Mouse (Mus musculus) olfactory bulb, adult 2 months (tissue): Measurements from ENCODE around the gene Wdr81.

ENCODE experiments used
- CTCF ChIP-seq: fragments of 200-500 bp; IDR thresholded peaks from 2 replicates; pipeline ENCODE4 v1.5.1; 2012; ENCODE audit warnings: low read depth, mild to moderate bottlenecking, low read length, moderate library complexity; ENCODE audit not compliant: insufficient read depth
- POLR2A ChIP-seq: fragments of 200-500 bp; IDR thresholded peaks from 2 replicates; pipeline ENCODE4 v1.6.1; 2012; ENCODE audit warnings: mild to moderate bottlenecking, low read depth, low read length, moderate library complexity; ENCODE audit not compliant: insufficient read depth

DNA sequence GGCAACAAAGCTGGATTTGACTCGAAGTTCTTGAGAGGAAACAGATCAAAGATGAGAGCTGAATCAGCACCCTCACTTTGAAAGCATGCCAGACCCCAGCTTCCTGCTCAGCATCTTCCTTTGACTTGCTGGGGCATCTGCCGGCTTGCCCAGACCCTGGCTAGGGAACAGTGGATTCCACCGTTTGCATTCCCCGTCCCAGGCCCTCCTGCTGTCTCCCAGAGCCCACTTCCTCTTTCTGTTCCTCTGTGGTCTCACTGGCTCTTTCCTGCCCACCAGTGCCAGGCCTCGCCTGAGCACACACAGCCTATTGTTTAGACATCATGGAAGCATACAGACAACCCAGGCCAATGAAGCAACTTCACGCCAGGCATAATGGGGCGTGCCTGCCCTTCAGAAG is 39.4 kb downstream of the Wdr81 start:
- TF ChIP-seq CTCF, result no peak
- no peak for TF ChIP-seq POLR2A
